Mouse (Mus musculus): ENCODE data around the gene Psors1c2. TPM values are rescaled to one million over a fixed set of nuclear protein-coding genes. Genes with fewer than 3 reads are reported as not detected.

Gene Psors1c2
- 5.1 and 6.5 TPM in 2 replicates for polyA plus RNA-seq (2012; ENCODE audit: low replicate concordance)

DNA sequence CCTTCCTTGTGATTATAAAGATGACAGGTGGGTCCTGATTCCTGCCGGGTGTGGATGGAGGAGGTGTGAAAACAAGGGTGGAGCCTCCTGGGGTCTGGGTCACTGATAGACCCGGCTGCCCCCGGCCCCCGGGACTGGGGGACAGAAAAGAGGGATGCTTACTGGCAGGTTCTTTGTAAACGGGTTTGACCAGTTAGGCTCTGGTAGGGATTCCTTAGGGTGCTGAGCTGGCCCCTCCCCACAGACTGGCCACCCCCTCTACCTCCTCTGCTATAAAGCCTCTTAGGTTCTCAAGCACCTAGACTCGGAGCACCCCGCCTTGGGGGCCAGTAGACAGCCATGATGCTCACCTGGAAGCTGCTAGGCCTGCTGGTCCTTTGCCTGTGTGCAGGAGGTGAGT lies at the start of gene Psors1c2:
Psors1c2 (plus strand) TSS at position 301 of the 400 bp plus-strand sequence.

DNA sequence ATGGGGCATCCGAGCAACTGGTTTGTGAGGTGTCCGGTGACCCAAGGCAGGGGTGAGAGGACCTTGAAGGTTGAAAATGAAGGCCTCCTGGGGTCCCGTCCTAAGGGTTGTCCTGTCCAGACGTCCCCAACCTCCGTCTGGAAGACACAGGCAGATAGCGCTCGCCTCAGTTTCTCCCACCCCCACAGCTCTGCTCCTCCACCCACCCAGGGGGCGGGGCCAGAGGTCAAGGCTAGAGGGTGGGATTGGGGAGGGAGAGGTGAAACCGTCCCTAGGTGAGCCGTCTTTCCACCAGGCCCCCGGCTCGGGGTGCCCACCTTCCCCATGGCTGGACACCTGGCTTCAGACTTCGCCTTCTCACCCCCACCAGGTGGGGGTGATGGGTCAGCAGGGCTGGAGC lies 27.2 kb upstream of the Psors1c2 start, which contains the start of gene Pou5f1:
Pou5f1 (plus strand) TSS at position 243 of the 400 bp plus-strand sequence.

DNA sequence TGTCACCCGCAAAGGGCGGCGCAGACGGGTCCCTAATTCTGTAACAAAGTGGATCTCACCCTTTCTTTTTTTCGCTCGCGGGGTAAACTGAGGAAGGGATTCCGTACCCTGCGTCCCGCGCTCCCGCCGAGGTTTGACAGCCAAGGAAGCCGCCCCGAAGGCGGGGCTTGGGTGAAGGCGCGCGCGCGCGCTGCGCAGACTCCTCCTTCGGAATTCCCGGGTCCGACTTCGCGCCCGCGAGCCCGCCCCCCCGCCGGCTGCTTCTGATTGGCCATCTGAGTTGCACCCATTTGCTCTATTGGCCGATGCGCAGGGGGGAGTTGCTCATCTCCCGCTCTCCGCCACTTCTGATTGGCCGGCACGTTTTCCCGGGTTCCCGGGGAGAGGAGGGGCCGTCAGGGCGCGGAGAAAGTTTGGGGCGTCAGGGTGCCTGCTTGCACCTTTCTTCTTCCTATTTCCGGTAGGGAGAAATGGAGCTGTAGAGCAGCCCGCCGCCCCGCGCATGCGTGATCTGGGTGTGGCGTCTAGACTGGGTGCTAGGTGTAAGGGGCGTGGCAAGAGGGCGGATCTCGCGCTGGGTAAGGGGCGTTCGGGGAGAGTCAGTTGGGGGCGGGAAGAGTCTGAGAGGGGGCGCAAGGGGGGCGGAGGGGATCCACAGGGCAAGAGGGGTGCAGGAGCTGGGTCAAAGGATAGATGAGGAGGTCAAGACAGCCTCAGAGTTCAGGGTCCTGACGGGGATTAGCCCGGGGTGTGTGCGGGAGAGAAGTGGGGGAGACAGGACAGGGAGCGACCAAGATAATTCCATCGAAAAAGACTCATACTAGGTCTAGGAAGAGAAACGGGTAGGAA lies 16.1 kb upstream of the Psors1c2 start, which contains the start of the genes Tcf19 and Cchcr1:
Tcf19 (minus strand) TSS at position 173 of the 849 bp plus-strand sequence.
Cchcr1 (plus strand) TSS at position 449 of the 849 bp plus-strand sequence.

DNA sequence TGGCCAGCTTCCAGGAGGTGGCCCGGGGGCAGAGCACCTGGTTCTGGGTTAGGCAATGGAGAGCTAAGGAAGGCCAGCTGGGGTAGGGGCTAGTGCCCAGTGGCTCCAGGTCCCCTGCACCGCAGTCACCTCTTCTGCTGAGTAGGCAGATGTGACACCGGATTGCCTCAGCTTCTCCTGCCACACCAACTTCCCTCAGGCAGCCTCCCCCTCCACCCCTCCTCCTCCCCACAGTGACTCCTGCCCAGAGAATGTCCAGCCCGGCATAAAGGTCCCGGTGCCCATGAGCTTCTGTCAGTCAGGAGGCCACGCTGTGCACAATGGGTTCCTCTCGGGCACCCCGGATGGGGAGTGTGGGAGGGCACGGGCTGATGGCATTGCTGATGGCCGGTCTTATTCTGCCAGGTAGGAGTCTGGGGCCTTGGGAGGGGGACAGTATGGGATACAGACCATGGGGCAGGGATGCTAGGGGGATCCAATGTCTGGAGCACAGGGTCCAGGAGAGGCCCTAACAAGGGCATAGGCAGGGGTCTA lies 18.9 kb downstream of the Psors1c2 start, which contains the start of gene Cdsn:
Cdsn (plus strand) TSS at position 248 of the 534 bp plus-strand sequence.

GRCm38 (mm10) chr17:35567150-35567549 lies 34.1 kb downstream of the Psors1c2 start, which contains the start of gene 2300002M23Rik:
Gene 2300002M23Rik (plus strand): TSS chr17:35567450.

Other genes with a start within 250 kb of the Psors1c2 start
- 2.6 and 3.1 TPM in 2 replicates for gene H2-Q1, start 212.8 kb upstream of the Psors1c2 start, polyA plus RNA-seq (2012; ENCODE audit: low replicate concordance)
- gene H2-Q2, start 191.0 kb upstream of the Psors1c2 start, polyA plus RNA-seq (2012; ENCODE audit: low replicate concordance) = 1.7 and 1.8 TPM in 2 replicates
- 114 and 185 TPM in 2 replicates for gene H2-Q4, start 153.6 kb upstream of the Psors1c2 start, polyA plus RNA-seq (2012; ENCODE audit: low replicate concordance)
- gene H2-Q6, start 108.4 kb upstream of the Psors1c2 start, polyA plus RNA-seq (2012; ENCODE audit: low replicate concordance) = 67.9 and 111 TPM in 2 replicates
- 8.4 and 19.9 TPM in 2 replicates for gene H2-Q7, start 94.0 kb upstream of the Psors1c2 start, polyA plus RNA-seq (2012; ENCODE audit: low replicate concordance)
- 2.4 and 3.7 TPM in 2 replicates for gene H2-Q10, start 63.1 kb upstream of the Psors1c2 start, polyA plus RNA-seq (2012; ENCODE audit: low replicate concordance)
- gene Pou5f1, start 27.2 kb upstream of the Psors1c2 start, polyA plus RNA-seq (2012; ENCODE audit: low replicate concordance) = not detected in 2 replicates
- gene Tcf19, start 16.4 kb upstream of the Psors1c2 start, polyA plus RNA-seq (2012; ENCODE audit: low replicate concordance) = 65.9 and 189 TPM in 2 replicates
- gene Cchcr1, start 16.1 kb upstream of the Psors1c2 start, polyA plus RNA-seq (2012; ENCODE audit: low replicate concordance) = 14.0 and 29.7 TPM in 2 replicates
- not detected in 2 replicates for gene Cdsn, start 18.9 kb downstream of the Psors1c2 start, polyA plus RNA-seq (2012; ENCODE audit: low replicate concordance)
- gene 2300002M23Rik, start 34.2 kb downstream of the Psors1c2 start, polyA plus RNA-seq (2012; ENCODE audit: low replicate concordance) = 0.18 and 0.27 TPM in 2 replicates
- not detected in 2 replicates for gene Sfta2, start 68.3 kb downstream of the Psors1c2 start, polyA plus RNA-seq (2012; ENCODE audit: low replicate concordance)
- not detected in 2 replicates for gene Gm9573, start 93.4 kb downstream of the Psors1c2 start, polyA plus RNA-seq (2012; ENCODE audit: low replicate concordance)
- 0.07 TPM in 1 of 2 replicates, not detected in the other for gene Mucl3, start 110.5 kb downstream of the Psors1c2 start, polyA plus RNA-seq (2012; ENCODE audit: low replicate concordance)
- gene Vars2, start 134.4 kb downstream of the Psors1c2 start, polyA plus RNA-seq (2012; ENCODE audit: low replicate concordance) = 130 and 160 TPM in 2 replicates
- gene Gtf2h4, start 140.5 kb downstream of the Psors1c2 start, polyA plus RNA-seq (2012; ENCODE audit: low replicate concordance) = 13.7 and 44.1 TPM in 2 replicates
- 8.0 and 11.4 TPM in 2 replicates for gene Ddr1, start 171.4 kb downstream of the Psors1c2 start, polyA plus RNA-seq (2012; ENCODE audit: low replicate concordance)